Mouse (Mus musculus): ENCODE results near the gene Atf6. TPM values are rescaled to one million over a fixed set of nuclear protein-coding genes. Genes with fewer than 3 reads are reported as not detected.

Gene Atf6
- total RNA-seq, 2 experiments from 2014 or later = 22.6 to 23.1 TPM

DNA sequence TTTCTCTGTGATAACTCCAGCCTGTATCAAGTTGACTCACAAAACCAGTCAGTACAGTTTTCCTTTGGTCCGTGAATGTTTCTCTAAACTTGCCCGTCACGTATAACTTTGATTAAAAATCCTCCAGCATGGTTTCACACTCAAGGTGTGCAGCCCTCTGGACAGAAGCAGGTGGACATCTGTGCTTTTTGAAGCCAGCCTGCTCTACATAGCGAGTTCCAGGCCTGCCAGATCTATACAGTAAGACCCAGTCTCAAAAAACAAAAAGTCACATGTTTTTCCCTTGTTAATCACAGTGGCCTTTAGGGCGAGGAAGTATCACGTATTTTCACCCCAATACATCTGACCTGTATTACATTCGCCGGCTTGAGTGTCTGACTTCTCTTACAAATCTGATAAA is 16.8 kb upstream of the Atf6 start:
- DNase-seq (ENCODE audit: low spot score in 2 of 2) = no peak

DNA sequence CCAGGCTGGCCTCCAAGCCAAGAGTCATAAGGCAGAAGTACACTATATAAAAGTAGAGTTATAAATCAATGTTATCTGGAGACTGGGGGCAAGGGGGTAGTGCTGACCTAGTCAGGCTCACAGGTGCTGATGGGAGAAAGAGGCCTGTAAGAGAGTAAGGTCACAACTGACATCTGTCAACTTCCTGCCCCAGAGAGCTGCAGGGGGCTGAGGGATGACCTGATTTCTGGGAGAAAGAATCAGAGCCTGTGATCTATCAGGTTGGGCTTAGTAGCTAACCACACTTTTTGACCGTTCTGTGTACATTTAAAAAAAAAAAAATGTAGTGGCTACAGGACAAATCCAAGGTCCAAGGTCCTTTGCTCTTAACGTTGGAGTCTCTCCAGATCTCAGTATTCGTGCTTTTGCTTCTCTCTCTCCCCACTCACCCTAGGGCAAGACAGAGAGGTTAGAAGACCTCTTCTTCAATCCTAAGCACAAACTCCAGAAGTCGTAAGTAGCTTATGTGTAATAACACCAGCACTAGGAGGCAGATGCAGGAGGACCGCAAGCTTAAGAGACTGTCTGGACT is 15.4 kb upstream of the Atf6 start:
- DNase-seq (ENCODE audit: low spot score in 2 of 2) = no peak

- DNase-seq (ENCODE audit: low spot score in 2 of 2) = no peak
Observed at GRCm38 (mm10) chr1:170876906-170877305, 9.3 kb upstream of the Atf6 start.

DNA sequence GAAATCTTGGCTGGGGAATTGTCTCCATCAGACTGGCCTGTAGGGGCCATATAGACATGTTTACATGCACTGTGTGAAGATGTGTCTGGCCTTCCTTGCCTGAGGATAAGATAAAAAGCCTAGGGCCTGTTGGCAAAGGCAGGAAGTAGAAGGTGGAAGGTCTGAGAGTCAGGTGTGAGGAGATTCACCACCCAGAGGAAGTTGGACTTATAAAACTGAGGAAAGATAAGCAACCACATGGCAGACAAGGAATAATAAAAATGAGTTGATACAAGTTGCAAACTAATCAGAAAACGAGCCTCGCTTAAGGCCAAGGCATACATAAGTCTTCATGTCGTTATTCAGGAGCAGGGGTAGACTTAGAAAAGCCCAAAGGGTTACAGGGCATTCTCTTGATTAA is 8.1 kb upstream of the Atf6 start:
- no peak for DNase-seq (ENCODE audit: low spot score in 2 of 2)

DNA sequence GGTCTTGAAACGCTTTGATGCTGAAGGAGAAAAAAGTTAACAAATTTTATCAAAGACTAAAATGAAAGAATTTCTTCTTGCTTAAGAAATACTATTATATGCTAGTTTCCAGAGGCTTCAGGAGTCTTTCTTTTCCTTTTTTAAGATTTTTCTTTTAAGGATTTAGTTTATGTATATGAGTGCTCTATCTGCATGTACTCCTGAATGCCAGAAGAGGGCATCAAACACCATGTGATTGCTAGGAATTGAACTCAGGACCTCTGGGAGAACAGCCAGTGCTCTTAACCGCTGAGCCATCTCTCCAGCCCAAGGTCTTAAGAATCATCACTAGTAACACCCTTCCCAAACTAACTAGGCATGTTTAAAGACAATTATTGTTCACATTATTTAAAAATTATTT is 4.4 kb upstream of the Atf6 start:
- DNase-seq (ENCODE audit: low spot score in 2 of 2) = no peak

DNA sequence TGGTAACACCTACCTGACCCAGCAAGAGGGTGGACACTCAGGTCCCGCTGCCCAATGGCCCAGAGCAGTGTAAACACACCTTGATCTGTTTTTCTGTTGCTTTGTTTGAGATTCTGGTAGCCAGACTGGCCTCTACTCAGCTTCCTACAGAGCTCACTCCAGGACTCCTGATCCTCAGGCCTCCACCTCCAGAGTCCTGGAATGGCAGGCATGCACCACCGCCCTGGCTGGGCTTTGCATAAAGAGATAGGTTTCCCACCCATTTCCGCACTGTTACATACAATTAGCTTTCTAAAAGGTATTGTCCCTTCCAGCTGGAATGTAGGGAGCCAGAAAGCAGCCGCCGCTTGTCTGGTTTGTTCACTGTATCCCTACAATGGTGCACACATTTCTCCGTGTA is 3.8 kb upstream of the Atf6 start:
- no peak for DNase-seq (ENCODE audit: low spot score in 2 of 2)

DNA sequence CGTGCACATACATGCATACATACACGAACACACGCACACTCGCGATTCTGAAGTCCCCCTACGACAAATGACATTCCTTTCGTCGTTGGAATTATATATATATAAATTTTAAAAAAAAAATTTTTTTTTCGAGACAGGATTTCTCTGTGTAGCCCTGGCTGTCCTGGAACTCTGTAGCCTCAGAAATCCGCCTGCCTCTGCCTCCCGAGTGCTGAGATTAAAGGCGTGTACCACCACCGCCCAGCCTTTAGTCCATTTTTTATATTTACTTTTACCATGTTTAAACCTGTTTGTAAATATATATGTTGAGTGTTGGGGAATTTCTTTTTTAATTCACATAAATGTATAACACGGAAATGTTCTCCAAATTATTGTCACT is 1.3 kb upstream of the Atf6 start:
- no peak for DNase-seq (ENCODE audit: low spot score in 2 of 2)

DNA sequence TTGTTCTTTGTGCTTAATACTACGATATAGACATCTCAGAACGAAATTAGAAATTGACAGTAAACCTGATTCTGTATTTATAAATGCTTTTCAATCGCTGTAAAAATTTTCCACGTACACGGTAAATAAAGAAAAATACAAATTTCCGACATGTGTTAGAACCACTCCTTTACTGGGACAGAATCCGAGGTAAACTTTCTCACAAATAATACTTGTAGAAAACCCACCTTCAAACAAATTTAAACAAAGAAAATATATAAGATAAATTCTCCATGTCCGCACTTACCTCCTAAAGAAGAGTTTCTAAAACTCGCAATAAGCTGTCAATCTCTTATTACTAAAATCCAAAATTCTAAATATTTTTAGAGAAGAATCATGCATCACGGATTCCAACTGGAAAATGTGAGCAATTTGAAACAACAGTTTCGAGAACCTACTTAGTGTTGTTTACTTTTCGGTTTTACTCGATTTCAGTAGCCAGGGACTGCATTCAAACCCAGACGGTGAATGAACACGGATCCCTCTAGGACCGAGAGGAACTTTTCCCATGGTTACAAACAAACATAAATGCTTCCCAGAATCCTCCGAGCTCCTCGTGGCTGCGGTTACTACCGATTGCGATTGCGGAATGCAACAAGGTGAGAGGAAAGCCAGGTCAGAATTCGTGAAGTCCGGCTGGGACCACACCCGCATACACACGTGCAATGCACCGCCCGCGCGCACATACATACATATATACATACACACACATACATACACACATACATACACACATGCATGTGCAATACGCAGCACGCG is 735 bp upstream of the Atf6 start:
- DNase-seq (ENCODE audit: low spot score in 2 of 2) = peak; percentile 55 to 68

- peak in 1 of 2 experiments; percentile 25 for DNase-seq (ENCODE audit: low spot score in 2 of 2)
Observed at GRCm38 (mm10) chr1:170866992-170867690, 430 bp downstream of the Atf6 start.

- DNase-seq (ENCODE audit: low spot score in 2 of 2) = no peak
Observed at GRCm38 (mm10) chr1:170865406-170865805, 2.2 kb downstream of the Atf6 start.

GRCm38 (mm10) chr1:170864754-170865153 is 2.8 kb downstream of the Atf6 start:
- DNase-seq (ENCODE audit: low spot score in 2 of 2) = no peak

GRCm38 (mm10) chr1:170864234-170864633 is 3.3 kb downstream of the Atf6 start:
- DNase-seq (ENCODE audit: low spot score in 2 of 2) = no peak

GRCm38 (mm10) chr1:170863033-170863432 is 4.5 kb downstream of the Atf6 start:
- no peak for DNase-seq (ENCODE audit: low spot score in 2 of 2)

GRCm38 (mm10) chr1:170862435-170862717 is 5.2 kb downstream of the Atf6 start:
- DNase-seq (ENCODE audit: low spot score in 2 of 2) = no peak

DNA sequence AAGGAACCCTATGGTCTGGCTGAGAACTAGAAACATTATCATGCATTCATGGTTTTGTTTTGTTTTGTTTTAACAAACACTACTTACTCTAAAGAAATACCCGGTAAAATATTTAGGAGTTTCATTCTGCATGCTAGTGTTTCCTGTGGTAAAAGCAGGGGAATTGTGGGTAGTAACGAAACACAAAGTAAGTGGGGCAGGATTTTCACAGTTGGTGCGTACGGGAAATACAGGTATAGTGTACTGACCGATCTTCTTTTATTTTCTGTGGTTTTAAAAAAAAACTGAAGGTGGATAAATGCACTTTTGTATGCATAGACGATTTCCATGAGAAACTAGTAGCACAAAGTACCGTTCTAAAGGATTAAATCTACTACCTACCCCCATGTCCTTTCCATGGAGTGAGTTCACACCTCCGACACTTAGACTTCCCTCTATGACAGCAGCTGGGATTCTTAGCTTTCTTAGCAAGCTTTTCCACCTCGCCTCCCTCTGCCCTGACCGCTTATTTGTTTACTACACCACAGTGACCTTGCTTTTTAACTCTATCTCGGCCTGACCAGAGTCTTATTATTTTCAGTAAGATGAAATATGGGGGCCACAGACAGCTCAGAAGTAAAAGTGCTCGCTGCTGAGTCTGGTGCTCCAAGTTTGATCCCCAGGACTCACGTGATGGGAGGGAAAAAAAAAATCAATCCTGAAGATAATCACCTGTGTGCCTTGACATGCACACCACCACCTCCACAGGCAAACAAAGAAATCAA is 5.7 kb downstream of the Atf6 start:
- no peak for DNase-seq (ENCODE audit: low spot score in 2 of 2)

GRCm38 (mm10) chr1:170858872-170859271 is 8.7 kb downstream of the Atf6 start:
- DNase-seq (ENCODE audit: low spot score in 2 of 2) = no peak

- no peak for DNase-seq (ENCODE audit: low spot score in 2 of 2)
Observed at GRCm38 (mm10) chr1:170857369-170857768, 10.2 kb downstream of the Atf6 start.

DNA sequence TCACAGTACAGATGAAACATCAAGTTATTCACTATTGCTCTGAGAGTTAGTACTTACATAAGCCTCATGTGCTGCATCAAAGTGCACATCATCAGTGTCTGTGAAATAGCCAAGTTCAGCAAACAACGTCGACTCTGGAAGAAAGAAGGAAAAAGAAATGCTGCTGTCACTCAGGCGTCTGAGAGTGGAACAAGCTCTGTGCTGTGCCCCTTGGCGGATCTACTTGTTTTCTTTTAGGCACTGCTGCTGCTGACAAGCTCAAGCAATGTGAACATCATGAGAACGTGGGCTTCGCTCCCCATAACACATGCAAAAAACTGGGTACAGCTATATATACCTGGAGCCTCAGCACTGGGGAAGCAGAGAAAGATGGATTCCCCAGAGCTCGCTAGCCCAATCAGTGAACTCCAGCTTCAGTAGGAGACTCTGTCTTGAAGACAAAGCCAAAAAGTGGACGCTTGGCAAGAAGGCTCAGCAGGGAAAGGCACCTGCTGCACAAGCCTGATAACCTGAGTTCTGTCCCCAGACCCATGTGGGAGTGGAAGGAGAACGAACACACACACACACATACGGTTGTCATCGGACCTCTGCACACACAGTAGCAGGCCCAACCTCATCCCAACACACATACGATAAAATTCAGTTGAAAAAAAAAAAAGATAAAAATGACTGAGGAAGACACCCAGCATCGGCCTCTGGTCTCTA is 12.4 kb downstream of the Atf6 start:
- DNase-seq (ENCODE audit: low spot score in 2 of 2) = no peak

GRCm38 (mm10) chr1:170853604-170854003 is 14.0 kb downstream of the Atf6 start:
- no peak for DNase-seq (ENCODE audit: low spot score in 2 of 2)

GRCm38 (mm10) chr1:170850637-170851624 is 16.6 kb downstream of the Atf6 start:
- no peak for DNase-seq (ENCODE audit: low spot score in 2 of 2)

Data from layer of hippocampus, postnatal 10 days (tissue).